Mouse (Mus musculus) limb, embryonic 12.5 days (tissue): ENCODE measurements at regions not wholly inside any gene's neighbourhood (a gene's known extent, or its start where the extent isn't known, plus 50 kb on each side); places are given as distances from the start of the nearest gene placed in this dataset.

Experiments used
- ATAC-seq: fragments of 200-750 bp; cut with Nextera tagmentation; 2 replicates; pipeline ENCODE4 v1.8.0; 2017; ENCODE audit warnings: low read depth, moderate TSS enrichment; ENCODE audit not compliant: insufficient number of reproducible peaks, insufficient read depth, low FRiP score, low TSS enrichment
- H3K27ac ChIP-seq: fragments of 300-500 bp; sonication (generic); 2 replicates; pipeline ENCODE4 v1.5.1; 2016; ENCODE audit warnings: mild to moderate bottlenecking, moderate library complexity
- H3K27me3 ChIP-seq: fragments of 300-500 bp; sonication (generic); 2 replicates; pipeline ENCODE4 v1.6.1; 2016; ENCODE audit warnings: mild to moderate bottlenecking, moderate library complexity
- H3K36me3 ChIP-seq: fragments of 300-500 bp; sonication (generic); 2 replicates; pipeline ENCODE4 v1.6.1; 2016; ENCODE audit warnings: mild to moderate bottlenecking, moderate library complexity
- H3K4me1 ChIP-seq: fragments of 300-500 bp; sonication (generic); replicated peaks from 2 replicates; pipeline ENCODE4 v1.6.1; 2016
- H3K4me2 ChIP-seq: fragments of 300-500 bp; sonication (generic); 2 replicates; pipeline ENCODE4 v1.6.1; 2016; ENCODE audit warnings: mild to moderate bottlenecking, moderate library complexity
- H3K4me3 ChIP-seq: fragments of 300-500 bp; sonication (generic); replicated peaks from 2 replicates; pipeline ENCODE4 v1.5.1; 2016; ENCODE audit warnings: mild to moderate bottlenecking
- H3K9ac ChIP-seq: fragments of 300-500 bp; sonication (generic); replicated peaks from 2 replicates; pipeline ENCODE4 v1.6.1; 2016; ENCODE audit warnings: mild to moderate bottlenecking, moderate library complexity
- H3K9me3 ChIP-seq: fragments of 300-500 bp; sonication (generic); 2 replicates; pipeline ENCODE4 v1.6.1; 2016; ENCODE audit warnings: mild to moderate bottlenecking, moderate library complexity
- WGBS: fragments of 180-500 bp; shearing (Covaris S2); methylation state at CpG from one replicate; pipeline ENCODE4 v1.1.7; 2016; 5-methylcytosine and 5-hydroxymethylcytosine counted together

DNA sequence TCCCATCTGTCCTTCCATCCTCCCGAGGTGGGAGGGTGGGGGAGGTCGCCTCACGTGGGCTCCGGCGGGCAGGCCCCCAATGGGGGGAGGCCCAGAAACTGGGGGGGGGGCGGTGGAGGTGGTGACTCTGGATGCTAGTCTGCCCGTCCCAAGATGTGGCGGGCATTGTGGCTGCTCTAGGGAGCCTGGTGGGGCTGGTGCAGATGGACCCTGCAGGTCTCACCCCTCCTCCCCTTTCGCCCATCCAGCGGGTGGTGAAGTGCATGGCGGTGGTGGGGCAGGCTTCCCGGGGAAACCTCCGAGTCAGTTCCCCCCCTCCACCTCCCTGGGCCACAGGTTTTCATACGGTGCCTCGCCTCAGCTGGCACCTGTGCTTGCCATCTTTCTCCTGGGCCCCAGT is 88.6 kb downstream of the Inhba start:
- H3K9me3 ChIP-seq = peaks cover 17% of the 10 kb centered on the region
- H3K36me3 ChIP-seq = no peaks in the 10 kb centered on the region
- H3K27me3 ChIP-seq = no peaks in the 10 kb centered on the region
- no peak overlapping the region for H3K9ac ChIP-seq
- no peaks in the 10 kb centered on the region for H3K4me1 ChIP-seq
- ATAC-seq = no peak
- no peak overlapping the region for H3K27ac ChIP-seq
- H3K4me3 ChIP-seq = no peak overlapping the region
- WGBS = 88% methylated on average over 11 of the region's 15 CpGs
- no peak overlapping the region for H3K4me2 ChIP-seq

DNA sequence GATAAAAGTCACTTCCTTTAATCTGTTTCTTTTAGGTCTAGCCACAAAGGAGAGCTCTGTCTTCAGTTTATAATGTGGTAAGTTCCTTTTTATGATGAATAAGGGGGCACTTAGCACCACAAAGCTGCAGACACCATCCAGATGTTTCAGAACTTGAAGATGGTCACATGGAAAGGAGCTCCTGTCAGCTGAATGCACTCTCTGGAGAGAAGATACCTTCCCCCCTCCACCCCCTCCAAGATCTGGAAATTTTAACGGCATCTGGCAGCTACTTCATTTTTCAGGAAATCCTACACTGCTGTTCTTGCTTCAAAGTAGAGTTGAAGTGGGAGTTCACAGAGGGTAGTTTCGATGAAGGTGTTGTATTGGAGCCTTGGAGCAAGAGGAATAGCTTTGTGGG is 103.2 kb downstream of the Inhba start:
- Histone ChIP-seq H3K4me3 (no peak overlapping the region), H3K9ac (no peak overlapping the region), H3K27ac (no peak overlapping the region), H3K27me3 (no peaks in the 10 kb centered on the region), H3K36me3 (no peaks in the 10 kb centered on the region), H3K4me1 (no peaks in the 10 kb centered on the region), H3K4me2 (no peak overlapping the region), H3K9me3 (no peaks in the 10 kb centered on the region)
- peak; percentile 42; the same call in 1 of the 2 replicates for ATAC-seq
- WGBS = 45% methylated on average over 2 of the region's 2 CpGs

DNA sequence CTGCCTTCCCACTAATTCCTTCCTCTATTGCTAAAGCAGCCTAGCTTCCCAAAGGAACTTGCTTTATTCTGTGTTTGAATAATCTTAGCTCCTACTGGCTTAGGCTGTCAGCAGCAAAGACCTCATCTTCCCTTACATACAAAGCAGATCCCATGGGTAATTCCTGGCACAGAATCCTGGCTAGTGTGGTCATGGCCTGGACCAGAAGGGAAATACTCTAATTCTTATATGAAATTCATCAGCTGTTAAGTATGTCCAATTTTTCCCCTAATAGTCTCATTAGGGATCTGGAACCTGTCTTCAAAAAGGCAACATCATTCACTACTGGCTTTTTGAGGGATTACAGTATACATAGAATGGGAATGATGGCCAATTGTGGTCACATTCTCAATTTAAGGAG is 135.0 kb downstream of the Inhba start:
- no peaks in the 10 kb centered on the region for H3K36me3 ChIP-seq
- no peak overlapping the region for H3K4me3 ChIP-seq
- H3K4me2 ChIP-seq = no peak overlapping the region
- no peak for ATAC-seq
- H3K9me3 ChIP-seq = no peaks in the 10 kb centered on the region
- H3K9ac ChIP-seq = no peak overlapping the region
- H3K4me1 ChIP-seq = no peaks in the 10 kb centered on the region
- H3K27ac ChIP-seq = no peak overlapping the region
- no peaks in the 10 kb centered on the region for H3K27me3 ChIP-seq

DNA sequence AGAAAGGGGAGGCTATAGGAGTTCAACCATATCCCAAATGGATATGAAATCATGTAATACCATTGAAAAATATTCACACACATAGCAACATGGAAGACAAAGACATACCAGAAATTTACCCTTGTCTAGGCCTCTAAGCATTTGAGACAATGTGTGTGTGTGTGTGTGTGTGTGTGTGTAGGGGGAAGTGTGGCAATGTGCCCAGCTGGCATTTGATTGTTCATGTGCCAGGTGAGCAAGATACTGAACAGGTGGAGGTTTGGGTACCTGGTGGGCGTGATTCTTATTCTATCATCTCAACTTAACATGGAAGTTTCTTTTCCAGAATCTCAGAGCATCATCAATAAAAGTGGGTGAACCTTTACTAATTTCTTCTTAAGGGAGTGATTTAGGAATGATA is 143.3 kb downstream of the Inhba start:
- Histone ChIP-seq H3K9ac (no peak overlapping the region), H3K4me1 (no peaks in the 10 kb centered on the region), H3K27me3 (no peaks in the 10 kb centered on the region), H3K9me3 (no peaks in the 10 kb centered on the region), H3K4me3 (no peak overlapping the region), H3K27ac (no peak overlapping the region), H3K4me2 (no peak overlapping the region), H3K36me3 (no peaks in the 10 kb centered on the region)
- no peak for ATAC-seq
- 68% methylated on average over 1 of the region's 1 CpGs for WGBS

DNA sequence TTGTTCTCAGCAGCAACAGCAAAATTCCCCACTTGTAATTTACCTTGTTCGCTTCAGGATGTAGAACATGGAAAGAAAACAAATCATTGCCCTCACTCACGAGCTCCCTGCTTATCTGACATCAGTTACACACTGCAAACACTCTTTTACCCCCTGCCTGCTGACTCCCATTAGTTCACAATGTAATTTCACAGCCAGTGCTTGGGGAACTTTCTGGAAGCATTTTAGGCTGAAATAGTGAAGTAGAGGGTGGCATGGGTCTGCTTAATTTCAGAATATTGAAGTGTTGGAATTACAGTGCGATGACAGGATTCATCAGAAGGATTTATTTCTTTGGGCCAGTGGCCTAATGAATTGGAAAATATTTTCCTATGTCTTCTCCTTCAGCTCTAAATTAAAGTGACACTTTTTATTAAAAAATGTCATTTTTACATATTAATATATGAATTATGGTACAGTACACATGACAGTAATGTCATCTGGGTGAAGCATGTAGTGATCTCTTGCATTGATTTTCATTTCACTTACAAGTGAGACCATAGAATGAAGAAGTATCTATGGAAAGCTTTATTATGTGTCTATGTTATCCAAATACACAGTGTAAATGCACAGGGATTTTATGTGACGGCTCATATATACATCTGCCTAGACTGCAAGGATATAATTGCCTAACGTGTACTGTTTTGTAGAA is 153.7 kb downstream of the Inhba start:
- Histone ChIP-seq H3K27ac (no peak overlapping the region), H3K36me3 (no peaks in the 10 kb centered on the region), H3K27me3 (no peaks in the 10 kb centered on the region), H3K4me1 (no peaks in the 10 kb centered on the region), H3K4me3 (no peak overlapping the region), H3K9me3 (no peaks in the 10 kb centered on the region), H3K4me2 (no peak overlapping the region), H3K9ac (no peak overlapping the region)
- ATAC-seq = no peak
- 69% methylated on average over 5 of the region's 5 CpGs for WGBS

DNA sequence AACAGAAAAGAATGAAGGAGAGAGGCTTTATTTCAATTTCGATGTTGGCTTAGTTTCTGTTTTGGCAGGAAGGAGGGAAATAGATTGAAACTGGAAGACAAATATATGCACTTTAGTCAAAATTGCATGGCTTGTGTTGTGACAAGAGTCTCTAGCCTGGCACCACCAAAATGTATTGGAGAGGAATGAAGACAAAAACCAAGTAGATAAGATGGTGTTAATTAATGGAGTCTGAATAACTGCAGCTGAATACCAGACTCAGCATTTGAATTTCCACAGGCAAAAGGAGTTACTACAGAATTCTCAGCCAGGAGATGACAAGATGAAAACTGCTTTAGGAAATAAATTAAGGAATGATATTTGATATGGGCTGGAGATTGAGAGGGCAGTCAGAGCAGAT is 185.0 kb downstream of the Inhba start:
- WGBS = 89% methylated on average over 1 of the region's 1 CpGs
- H3K9me3 ChIP-seq = no peaks in the 10 kb centered on the region
- no peak overlapping the region for H3K4me2 ChIP-seq
- no peak overlapping the region for H3K9ac ChIP-seq
- no peaks in the 10 kb centered on the region for H3K4me1 ChIP-seq
- no peak for ATAC-seq
- H3K27ac ChIP-seq = no peak overlapping the region
- H3K36me3 ChIP-seq = no peaks in the 10 kb centered on the region
- no peak overlapping the region for H3K4me3 ChIP-seq
- no peaks in the 10 kb centered on the region for H3K27me3 ChIP-seq

DNA sequence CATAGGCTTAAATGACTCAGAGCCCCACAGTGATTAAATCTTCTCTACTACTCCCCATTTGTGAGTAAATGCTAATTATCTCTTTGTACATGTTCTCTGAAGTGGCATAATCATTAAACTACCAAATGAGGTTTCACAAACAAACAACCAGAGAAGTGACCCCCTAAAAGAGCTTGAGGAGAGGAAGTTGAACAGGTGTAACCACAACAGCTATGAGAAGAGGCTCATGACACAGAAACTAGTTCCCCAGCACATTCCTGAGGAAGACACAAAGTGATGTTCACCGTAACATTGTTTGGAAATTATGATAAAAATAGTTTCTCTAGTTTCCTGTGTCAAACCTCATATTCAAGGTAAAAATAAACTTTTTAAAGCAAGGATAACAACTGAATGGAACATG is 188.4 kb downstream of the Inhba start:
- Histone ChIP-seq H3K4me2 (no peak overlapping the region), H3K9ac (no peak overlapping the region), H3K36me3 (no peaks in the 10 kb centered on the region), H3K27ac (no peak overlapping the region), H3K27me3 (no peaks in the 10 kb centered on the region), H3K9me3 (no peaks in the 10 kb centered on the region), H3K4me3 (no peak overlapping the region), H3K4me1 (peaks cover 9% of the 10 kb centered on the region; the same call in 1 of the 2 replicates)
- no peak for ATAC-seq
- WGBS = 92% methylated on average over 1 of the region's 1 CpGs

DNA sequence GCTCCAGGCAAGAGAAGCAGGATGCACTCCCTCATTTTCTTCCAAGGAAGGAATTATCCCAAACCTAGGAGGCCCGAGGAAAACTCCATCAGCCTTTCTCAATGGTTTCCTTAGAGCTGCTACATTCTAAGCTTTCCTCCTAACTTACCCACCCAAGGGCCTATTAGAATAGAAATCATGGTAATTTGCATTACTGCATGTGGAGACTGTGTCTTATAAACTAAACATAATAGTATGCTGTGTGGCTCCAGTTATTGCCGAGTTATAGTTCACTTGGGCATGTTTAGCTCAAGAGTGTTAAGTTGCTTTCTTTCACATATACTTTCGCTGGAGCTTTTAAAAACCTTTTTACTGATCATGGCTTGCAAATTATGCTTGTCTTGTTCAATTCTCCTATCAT is 191.5 kb downstream of the Inhba start:
- H3K27ac ChIP-seq = no peak overlapping the region; the same call in 1 of the 2 replicates
- H3K27me3 ChIP-seq = no peaks in the 10 kb centered on the region

DNA sequence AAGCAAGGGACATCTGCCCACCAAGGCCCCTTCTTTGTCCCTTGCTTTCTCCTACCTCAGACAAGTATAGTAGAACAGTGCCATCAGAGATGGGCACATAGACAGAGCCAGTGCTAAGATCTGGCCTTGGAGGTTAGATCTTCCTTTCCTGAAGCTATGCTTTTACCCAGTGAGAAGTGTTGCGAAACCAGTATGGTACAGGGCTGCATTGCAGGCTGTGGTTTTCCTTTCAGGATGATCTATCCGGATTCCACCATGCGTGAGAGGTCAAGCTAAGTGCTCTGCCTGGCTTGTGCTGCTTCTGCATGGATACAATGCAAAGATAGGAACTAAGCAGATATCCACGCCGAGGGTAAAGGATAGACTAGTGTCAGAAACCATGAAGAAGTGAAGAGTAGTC is 192.4 kb downstream of the Inhba start:
- Histone ChIP-seq H3K36me3 (no peaks in the 10 kb centered on the region), H3K4me3 (no peak overlapping the region), H3K9me3 (no peaks in the 10 kb centered on the region), H3K4me2 (no peak overlapping the region), H3K27ac (no peak overlapping the region), H3K27me3 (no peaks in the 10 kb centered on the region), H3K9ac (no peak overlapping the region), H3K4me1 (peaks cover 9% of the 10 kb centered on the region; the same call in 1 of the 2 replicates)
- no peak for ATAC-seq
- WGBS = 89% methylated on average over 5 of the region's 5 CpGs

More for the DNA sequence above, 191.5 kb downstream of the Inhba start:
- Histone ChIP-seq H3K9ac (no peak overlapping the region), H3K4me1 (peaks cover 9% of the 10 kb centered on the region; the same call in 1 of the 2 replicates), H3K4me2 (no peak overlapping the region), H3K4me3 (no peak overlapping the region), H3K9me3 (no peaks in the 10 kb centered on the region), H3K36me3 (no peaks in the 10 kb centered on the region)
- WGBS = 52% methylated on average over 3 of the region's 3 CpGs
- no peak for ATAC-seq

DNA sequence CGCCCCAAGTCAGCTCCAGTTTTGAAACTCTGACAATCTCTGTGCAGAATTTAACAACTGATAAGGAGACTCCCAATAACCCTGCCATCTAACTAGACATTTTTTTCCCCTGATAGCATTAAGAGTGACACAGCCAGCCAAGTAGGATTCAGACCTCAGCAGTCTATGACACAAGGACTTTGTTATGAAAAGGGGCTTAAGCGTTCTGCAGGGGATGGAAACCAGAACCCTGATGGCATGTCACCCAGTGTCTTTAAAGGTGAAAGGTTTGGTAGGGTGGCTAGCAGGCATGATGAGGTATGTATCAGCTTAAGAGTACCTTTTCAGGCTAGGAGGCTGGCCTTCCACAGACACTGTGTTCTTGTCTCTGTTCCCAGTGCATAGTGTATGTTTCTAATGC is 199.8 kb downstream of the Inhba start:
- no peaks in the 10 kb centered on the region for H3K36me3 ChIP-seq
- H3K4me3 ChIP-seq = no peak overlapping the region
- no peaks in the 10 kb centered on the region for H3K9me3 ChIP-seq
- no peak for ATAC-seq
- H3K27me3 ChIP-seq = no peaks in the 10 kb centered on the region
- H3K4me1 ChIP-seq = peaks cover 5% of the 10 kb centered on the region; the same call in 1 of the 2 replicates
- no peak overlapping the region for H3K9ac ChIP-seq
- no peak overlapping the region for H3K4me2 ChIP-seq
- no peak overlapping the region for H3K27ac ChIP-seq
- 77% methylated on average over 2 of the region's 2 CpGs for WGBS

DNA sequence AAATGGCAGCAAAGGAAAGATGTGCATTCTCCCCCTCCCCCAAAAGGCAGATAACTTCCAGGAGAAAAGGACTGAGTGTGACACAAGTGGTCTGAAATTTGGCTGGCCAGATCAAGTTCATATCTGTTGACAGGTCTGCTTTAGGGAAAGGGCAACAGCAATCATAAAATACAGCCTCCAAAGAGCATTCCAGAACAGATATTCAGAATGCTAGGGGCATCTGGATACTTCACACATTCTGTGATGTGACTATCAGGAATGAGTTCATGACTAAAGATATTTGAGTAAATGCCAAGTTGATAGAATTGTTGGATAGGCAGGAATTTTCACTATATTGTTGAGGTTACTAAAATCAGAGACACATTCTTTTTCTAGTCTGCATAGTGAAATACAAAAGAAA is 208.2 kb downstream of the Inhba start:
- no peaks in the 10 kb centered on the region for H3K27me3 ChIP-seq
- H3K9me3 ChIP-seq = no peaks in the 10 kb centered on the region
- no peaks in the 10 kb centered on the region for H3K4me1 ChIP-seq
- H3K36me3 ChIP-seq = no peaks in the 10 kb centered on the region
- ATAC-seq = no peak
- no peak overlapping the region for H3K4me3 ChIP-seq
- no peak overlapping the region for H3K27ac ChIP-seq
- H3K9ac ChIP-seq = no peak overlapping the region
- no peak overlapping the region for H3K4me2 ChIP-seq

DNA sequence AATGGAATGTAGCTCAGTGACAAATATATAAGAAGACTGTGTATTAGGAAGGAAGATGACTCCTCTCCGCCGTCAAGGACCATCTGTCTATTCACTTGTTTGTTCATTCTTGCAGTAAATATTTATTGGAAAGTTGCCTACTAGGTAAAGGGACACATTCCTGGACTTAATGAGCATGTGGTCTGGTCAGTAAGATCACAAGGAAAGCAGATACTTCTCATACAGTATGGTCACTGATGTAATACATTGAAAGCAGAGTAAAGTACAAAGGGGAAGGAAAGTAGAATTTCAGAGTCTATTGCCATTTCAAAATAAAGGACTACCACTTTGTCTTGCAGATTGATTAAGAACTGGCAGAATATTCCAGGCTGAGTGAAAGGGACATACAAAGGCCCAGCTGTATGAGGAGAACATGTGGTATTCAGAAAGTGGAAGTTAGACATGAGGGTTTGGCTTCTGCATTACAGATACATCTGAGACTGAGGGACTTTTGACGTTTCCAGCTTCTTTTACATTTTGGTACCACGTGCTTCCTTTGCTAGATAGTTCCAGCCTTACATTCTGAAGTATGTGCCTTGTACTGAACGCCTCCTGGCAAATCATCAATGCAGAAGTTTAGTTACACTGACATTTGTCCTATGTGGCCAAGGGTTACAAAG is 211.4 kb downstream of the Inhba start:
- no peaks in the 10 kb centered on the region for H3K4me1 ChIP-seq
- H3K4me2 ChIP-seq = no peak overlapping the region
- 74% methylated on average over 5 of the region's 5 CpGs for WGBS
- no peak for ATAC-seq
- H3K27me3 ChIP-seq = no peaks in the 10 kb centered on the region
- H3K27ac ChIP-seq = no peak overlapping the region
- no peak overlapping the region for H3K9ac ChIP-seq
- no peak overlapping the region for H3K4me3 ChIP-seq
- H3K9me3 ChIP-seq = no peaks in the 10 kb centered on the region
- no peaks in the 10 kb centered on the region for H3K36me3 ChIP-seq
